Comparison of ENCODE assay signal across 23 mouse cellular contexts in genomic region chr1:128632522-128632921, GRCm38 (mm10).
"Had no signal": no experiment of that assay in that cellular context is flagged by ENCODE, and none has a peak within 500 bp of the region (broad histone marks: within the 10 kb centered on the region; RNA-seq: fewer than 3 reads in every experiment).

No protein-coding gene starts in this region.

- H3K9ac ChIP-seq: liver, embryonic 15.5 days; midbrain, embryonic 15.5 days; neural tube, embryonic 13.5 days; stomach, embryonic 15.5 days had no signal

- H3K9me3 ChIP-seq: liver, embryonic 15.5 days; midbrain, embryonic 10.5 days; midbrain, embryonic 15.5 days; neural tube, embryonic 13.5 days; stomach, embryonic 15.5 days had no signal

- H3K27me3 ChIP-seq: liver, embryonic 15.5 days; midbrain, embryonic 15.5 days; neural tube, embryonic 13.5 days; stomach, embryonic 15.5 days had no signal

- H3K4me1 ChIP-seq: liver, embryonic 15.5 days; midbrain, embryonic 15.5 days; neural tube, embryonic 13.5 days; stomach, embryonic 15.5 days had no signal

- H3K4me2 ChIP-seq: liver, embryonic 11.5 days; liver, embryonic 15.5 days; midbrain, embryonic 15.5 days; neural tube, embryonic 13.5 days; stomach, embryonic 15.5 days had no signal

- ATAC-seq: hindbrain, postnatal 0 days; inflammation-experienced regulatory T-cells, adult 6 months; intestine, embryonic 16.5 days; midbrain, embryonic 15.5 days had no signal

- H3K27ac ChIP-seq: hindbrain, postnatal 0 days; layer of hippocampus, adult 2 months; left cerebral cortex, adult 2 months; liver, embryonic 15.5 days; midbrain, embryonic 15.5 days; neural tube, embryonic 13.5 days; stomach, embryonic 15.5 days had no signal

- H3K36me3 ChIP-seq: liver, embryonic 15.5 days; midbrain, embryonic 10.5 days; midbrain, embryonic 15.5 days; neural tube, embryonic 13.5 days; stomach, embryonic 15.5 days had no signal

- H3K4me3 ChIP-seq: layer of hippocampus, adult 2 months; left cerebral cortex, adult 2 months; liver, embryonic 15.5 days; megakaryocyte, embryonic 14.5 days; midbrain, embryonic 10.5 days; midbrain, embryonic 15.5 days; myocyte; neural tube, embryonic 13.5 days; stomach, embryonic 15.5 days had no signal

- DNase-seq: kidney, adult 18-20 months; kidney, adult 9 months; kidney, postnatal 14 days; layer of hippocampus, adult 9-11 months; layer of hippocampus, postnatal 36 days; lung, adult 18-20 months; retina, postnatal 1 day; right cerebral cortex, postnatal 25 days; spleen, adult 18-20 months; thymus, postnatal 25 days had no signal
